Mouse (Mus musculus) kidney, adult 18-20 months (tissue): ENCODE data around the gene Map3k3.
"Not testable (repeated sequence)": the region's sequence is repeated elsewhere in the genome, so short reads cannot be mapped to it uniquely, and the experiment has no call there.

Experiments
- DNase-seq: peaks from one replicate; pipeline ENCODE4 v3.0.0; 2021

Map3k3 gene

DNA sequence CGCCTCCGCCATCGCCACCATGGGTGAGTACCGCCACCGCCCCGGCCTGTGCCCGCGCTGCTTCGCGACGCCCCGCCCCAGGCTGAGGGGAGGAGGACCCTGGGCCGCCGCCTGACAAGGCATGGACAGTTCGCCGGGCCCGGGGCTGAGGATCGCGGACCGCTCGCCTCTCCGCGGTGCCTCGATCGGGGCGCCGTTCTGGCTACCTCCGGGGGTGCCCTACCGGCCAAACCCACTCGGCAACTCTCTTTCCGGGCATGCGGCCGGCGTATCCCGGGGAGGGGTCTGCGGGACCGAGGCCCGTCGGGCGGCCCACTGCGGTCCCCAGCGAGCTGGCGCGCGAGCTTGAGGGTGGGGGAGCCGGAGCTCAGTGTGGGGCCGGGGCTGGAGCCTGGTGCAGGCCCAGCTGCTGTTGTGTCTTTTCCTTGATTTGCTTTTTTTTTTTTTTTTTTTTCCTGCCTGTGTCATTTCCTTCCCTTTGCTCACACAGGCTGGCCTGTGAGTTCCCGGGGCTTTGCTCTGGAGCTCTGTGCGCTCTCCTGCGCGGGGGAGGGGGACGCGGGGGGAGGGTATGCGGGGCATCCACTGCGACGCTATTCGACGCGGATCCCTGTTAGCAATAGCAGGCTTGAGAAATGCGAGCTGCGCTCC lies 623 bp downstream of the Map3k3 start:
- DNase-seq: peak; percentile 81

DNA sequence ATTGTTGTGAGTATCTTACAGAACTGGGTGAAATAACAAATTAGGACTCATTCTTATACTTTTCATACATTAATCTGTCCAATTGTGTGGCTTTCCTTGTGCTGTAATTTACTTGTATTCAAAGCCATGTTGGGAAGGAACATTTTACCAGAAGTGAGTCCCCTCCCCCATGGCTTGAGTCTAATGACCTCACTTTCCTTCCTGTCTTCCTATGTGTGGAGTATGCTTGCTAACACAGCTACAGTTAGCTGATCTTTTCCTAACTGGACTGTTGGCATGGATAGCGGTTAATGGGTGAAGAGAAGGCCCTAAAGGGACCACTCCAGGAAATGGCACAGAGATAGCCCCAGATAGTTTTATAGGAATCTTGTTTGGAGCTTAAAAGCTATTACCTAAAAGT lies 13.8 kb downstream of the Map3k3 start:
- DNase-seq: no peak

DNA sequence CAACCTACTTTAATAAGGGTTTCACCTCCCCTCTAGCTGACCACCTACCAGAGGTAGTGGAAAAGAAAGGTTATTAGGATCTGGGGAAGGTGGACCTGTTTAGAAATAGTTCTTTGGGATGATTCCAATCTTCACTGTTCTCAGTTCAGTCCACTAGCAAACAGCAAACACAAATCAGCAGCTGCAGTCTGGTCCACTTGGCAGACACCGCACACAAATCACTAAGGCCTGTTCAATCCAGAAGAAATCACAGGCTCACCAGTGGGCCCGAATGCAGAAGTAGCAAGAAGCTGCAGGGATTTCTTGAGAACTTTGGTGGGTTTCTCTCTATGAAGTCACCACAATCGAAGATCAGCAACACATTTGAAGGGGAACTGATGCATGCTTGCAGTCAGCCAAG lies 18.5 kb downstream of the Map3k3 start:
- DNase-seq: no peak

DNA sequence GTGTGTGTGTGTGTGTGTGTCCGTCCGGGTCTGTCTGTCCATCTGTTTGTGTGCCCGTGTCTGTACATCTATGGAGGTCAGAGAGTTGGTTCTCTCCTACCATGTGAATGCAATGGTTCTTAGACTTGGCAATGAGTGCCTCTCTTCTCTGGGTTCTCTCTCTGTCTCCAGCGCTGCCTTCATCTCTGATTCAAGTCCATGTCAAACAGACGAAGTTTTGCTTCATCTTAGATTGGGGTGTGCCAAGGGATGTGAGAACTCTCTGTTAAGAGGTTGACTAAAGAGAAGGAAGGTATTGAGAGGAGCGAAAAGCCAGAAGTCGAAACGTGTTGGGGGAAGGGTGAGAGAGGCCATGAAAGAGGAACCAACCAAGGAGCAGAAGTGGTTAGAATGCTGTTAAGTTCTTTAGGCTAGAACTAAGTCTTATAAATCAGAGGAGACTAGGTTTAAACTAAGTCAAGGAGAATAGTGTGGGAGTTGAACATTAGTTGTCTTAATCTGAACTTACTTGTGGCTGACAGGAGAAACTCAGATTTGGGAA lies 21.7 kb downstream of the Map3k3 start:
- no peak for DNase-seq

DNA sequence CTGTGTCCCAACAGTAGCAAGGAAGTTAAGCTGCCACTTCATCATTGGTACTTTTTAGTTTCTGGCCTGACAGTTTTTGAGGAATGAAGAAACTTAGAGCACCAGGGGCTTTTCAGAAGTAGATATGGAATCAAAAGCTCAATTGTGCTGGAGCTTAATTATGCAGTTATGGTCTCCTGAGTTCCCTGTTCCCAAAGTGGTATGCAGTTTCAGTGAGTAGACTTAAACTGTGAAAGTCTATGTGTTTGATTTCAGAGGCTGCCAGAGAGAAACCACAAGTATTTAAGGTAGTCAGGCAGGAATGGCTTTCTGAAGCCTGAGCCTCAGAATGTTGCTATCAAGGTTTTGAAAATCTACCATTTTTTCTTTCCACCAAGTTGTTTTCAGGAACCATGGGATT lies 27.3 kb downstream of the Map3k3 start:
- DNase-seq: no peak

DNA sequence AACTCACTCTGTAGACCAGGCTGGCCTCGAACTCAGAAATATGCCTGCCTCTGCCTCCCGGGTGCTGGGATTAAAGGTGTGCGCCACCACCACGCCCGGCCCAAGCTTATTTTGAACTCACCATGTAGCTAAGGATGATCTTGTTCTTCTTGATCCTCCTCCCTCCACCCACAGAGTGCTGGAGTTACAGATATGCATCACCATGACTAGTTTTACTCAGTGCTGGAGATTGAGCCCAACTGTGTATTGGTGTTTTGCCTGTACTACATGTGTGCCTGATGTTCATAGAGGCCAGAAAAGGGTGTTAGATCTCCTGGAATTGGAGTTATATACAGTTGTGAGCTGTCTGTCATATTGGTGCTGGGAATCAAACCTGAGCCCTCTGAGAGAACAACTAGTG lies 37.8 kb downstream of the Map3k3 start:
- no peak for DNase-seq

DNA sequence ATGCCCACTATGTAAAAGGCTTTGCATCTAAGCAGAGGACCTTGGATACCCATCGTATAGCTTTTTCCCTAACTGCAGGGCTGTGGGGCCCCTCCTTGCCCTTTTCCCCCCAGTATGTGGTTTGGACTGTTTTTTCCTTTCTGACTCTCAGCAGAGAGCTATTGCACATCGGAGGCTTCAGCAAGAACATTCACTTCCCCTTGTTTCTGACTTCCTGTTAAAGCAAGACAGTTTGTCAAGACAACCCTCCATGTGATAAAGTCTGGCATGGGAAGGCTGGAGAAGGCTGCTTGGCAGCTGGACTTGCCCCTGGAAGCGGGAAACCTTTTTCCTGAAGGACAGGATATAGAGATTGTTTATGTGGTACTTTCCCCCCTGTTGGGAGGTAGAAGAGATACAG lies 38.3 kb downstream of the Map3k3 start:
- peak; percentile 4 for DNase-seq

DNA sequence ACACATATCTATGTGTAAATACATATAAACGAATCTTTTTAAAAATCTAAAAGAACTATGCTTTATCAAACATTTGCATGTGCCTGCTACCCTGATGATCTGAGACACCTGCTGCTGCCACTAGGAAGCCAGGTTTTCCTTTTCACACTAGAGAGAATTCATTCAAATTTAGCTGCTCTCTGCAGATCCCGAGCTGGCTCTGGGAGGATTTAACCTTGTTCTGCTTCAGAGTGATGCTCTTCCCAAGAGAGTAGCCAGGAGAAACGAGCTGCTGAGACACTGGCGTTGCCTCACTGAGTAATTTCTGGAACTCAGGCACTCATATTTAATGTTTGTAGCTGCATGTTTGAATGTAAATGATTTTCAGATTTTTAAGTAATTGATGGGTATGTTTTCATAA lies 40.4 kb downstream of the Map3k3 start:
- no peak for DNase-seq

DNA sequence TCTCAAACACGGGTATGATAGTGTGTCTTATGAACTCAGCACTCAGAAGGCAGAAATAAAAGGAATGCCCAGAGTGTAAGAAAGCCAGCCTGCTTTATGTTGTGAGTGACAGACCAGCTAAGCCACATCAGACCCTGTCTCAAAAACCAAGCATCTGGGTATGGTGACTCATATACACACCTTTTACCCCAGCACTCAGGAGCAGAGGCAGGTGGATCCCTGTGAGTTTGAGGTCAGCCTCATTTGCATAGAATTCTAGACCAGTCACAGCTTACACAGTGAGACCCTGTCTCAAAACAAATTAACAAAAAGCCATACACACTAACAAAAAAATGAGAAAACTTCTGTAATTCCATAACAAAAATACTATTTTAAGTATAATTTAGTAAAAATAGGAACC lies 41.4 kb downstream of the Map3k3 start:
- no peak for DNase-seq

DNA sequence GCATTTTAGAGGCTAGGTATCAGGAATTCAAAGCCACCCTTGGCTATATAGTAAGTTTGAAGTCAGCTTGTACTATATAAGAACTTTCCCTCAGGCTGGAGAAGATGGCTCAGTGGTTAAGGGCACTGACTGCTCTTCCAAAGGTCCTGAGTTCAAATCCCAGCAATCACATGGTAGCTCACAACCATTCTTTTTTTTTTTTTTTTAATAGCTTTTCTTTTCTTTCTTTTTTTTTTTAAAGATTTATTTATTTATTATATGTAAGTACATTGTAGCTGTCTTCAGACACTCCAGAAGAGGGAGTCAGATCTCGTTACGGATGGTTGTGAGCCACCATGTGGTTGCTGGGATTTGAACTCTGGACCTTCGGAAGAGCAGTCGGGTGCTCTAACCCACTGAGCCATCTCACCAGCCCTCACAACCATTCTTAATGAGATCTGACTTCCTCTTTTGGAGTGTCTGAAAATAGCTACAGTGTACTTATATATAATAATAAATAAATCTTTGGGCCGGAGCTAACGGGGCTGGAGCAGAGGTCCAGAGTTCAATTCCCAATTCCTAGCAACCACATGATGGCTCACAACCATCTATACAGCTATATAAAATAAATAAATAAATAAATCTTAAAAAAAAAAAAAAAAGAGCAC lies 42.4 kb downstream of the Map3k3 start:
- not testable (repeated sequence) for DNase-seq

DNA sequence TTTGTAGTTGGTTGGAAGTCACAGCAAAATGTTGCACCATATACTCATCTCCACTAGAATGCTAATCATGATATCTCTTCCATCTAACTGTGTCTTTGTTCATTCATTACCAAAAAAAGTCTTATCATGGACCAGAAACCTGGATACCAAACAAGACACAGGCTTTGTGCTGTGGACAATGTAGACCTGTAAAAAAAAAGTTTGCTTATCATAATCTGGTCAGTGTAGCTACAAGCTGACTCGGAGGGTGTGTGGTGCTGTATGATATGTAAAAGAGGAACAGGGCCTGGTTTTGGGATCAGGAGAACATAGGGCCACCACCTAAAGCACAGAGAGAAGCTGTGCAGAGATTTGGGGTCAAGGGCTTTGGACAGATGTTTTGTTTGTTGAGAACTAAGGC lies 45.1 kb downstream of the Map3k3 start:
- no peak for DNase-seq

DNA sequence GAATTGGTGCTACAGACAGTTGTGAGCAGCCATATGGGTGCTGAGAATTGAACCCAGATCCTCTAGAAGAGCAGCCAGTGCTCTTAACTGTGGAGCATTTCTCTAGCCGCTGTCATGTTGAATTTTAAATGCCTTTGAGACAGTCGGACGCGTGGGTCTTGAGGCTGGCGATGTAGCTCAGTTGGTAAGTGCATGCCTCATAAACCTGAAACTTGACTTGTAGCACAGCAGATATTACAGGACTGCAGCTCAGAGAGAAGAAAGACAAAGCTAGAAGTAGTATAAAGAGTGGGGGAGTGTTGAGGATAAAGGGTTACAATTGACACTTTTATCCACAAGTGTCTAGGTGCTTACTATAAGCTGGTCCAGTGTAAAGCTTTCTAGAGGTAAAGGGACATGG lies 48.1 kb downstream of the Map3k3 start:
- DNase-seq: no peak

DNA sequence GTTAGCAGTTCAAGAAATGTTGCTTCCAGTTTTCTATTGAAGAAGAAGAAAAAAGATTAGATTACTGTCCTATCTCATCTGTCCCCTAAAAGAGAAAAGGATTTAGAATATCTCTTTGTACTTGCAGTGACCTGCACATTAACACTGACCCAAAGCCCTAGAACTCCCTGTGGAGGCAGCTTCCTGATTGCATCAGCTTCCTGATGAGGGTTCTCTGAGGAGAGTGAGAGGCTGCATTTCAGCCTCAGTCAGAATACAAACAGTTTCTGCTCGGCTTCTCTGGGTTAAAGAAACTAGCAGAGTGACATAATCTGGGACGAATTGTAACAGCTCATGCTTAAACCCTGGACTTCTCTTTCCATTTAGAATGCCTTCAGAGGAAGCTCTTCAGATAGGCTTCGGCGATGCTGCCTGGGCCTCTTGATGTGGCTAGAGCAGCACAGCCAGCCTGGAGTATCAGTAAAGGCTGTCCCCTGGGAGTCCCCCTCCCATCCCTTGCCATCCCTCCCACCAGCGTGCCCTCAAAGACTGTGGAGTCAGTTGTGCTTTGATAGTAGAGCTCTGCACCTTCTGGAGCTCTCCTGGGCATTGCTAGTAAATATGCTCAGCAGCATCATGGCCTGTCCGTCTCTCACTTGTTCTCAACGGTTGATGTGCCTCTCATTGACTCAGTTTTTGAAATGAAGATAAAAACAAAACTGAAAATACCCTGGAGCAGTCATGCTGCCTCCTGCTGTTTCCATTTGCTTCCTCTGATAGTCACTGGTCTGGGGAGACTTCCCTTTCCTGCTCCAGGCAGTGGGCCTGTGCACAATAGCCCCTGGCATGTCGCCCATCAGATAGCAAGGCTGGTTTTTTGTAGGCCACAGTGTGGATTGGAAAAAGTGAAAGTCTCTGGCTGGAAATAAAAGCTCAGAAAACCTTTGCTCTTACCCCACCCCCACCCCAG lies 50.4 kb downstream of the Map3k3 start:
- DNase-seq: peak; percentile 80

DNA sequence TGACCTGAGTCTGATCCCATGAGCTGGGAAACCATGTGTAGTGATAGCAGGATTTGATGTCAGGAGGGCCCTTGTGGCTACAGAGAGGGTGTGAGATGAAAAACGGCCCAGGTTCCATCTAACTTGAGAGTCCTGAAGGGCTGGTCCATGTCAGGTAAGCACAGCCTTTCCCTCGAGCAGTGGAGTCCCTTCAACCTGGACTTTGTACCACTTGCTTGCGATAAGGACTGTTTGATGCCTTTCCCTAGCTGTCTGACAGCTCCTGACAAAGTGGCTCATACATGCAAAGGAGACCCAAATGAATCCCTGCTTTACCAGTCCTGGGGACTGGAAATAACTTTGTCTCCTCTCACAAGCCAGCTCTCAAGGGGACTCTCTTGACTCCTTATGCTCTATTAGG lies 66.8 kb downstream of the Map3k3 start:
- no peak for DNase-seq

DNA sequence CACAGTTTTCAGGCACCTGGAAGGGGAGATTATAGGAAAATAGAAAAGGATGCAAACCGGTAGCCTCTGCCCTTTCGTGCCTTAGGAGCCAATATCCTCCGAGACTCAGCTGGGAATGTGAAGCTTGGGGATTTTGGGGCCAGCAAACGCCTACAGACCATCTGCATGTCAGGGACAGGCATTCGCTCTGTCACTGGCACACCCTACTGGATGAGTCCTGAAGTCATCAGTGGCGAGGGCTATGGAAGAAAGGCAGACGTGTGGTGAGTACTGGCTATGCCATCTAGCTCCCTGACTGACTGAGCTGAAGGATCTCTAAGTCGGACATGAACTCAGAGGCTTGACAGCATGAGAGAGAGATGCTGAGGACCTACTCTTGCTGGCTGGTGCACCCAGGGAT lies 67.7 kb downstream of the Map3k3 start:
- DNase-seq: no peak

DNA sequence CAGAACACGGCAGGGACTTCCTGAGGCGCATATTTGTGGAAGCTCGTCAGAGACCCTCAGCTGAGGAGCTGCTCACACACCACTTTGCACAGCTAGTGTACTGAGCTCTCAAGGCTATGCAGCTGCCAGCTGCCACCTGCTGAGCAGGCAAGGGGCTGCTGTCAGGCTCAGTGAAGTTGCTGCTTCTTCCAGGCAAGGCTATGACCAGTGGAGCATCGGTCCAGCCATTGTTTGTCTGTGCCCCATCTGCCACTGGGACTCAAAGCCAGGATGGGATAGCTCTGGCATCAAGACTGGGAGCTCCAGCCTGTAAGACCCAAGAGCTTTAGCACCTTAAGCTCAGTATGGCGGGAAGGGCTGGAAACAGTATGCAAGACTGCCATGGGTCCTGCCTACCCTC lies 69.7 kb downstream of the Map3k3 start:
- DNase-seq: no peak

DNA sequence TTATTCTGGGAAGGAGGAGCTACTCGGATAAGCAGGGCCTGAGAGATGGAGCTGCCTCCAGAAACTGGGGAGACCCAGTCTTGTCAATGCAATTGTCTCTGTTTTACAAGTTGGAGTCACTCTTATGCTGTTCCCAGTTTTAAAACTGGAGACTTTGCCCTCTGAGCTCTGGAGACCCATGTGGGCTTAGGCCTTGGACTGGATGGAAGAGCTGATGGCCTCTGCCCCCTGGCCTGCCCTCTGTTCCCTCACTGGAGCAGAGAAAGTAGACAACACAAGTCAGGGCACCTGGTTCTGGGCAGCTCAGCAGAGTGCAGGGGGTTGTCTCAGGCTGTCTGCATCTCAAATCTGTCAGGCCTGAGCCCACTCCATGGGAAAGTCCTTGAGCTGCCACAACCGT lies 70.4 kb downstream of the Map3k3 start:
- DNase-seq: no peak

DNA sequence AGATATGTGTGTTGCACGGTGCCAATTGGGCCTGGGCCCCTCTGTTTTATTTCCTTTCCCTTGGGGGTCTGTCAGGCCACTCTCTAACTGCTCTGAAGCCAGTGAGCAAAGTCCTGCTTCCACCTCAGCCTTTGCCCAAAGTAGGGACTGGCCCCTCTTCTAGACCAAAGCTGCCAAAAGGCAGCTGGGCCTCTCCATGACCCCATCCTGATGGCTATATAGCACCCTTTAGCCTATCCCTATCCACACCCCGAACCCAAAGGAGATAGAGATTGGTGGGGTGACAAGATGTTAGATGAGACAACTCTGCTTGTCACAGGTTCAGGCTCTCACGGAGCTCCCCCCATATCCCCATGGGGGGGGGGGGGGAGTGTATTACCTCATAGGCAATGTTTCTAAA lies 71.3 kb downstream of the Map3k3 start:
- DNase-seq: no peak

DNA sequence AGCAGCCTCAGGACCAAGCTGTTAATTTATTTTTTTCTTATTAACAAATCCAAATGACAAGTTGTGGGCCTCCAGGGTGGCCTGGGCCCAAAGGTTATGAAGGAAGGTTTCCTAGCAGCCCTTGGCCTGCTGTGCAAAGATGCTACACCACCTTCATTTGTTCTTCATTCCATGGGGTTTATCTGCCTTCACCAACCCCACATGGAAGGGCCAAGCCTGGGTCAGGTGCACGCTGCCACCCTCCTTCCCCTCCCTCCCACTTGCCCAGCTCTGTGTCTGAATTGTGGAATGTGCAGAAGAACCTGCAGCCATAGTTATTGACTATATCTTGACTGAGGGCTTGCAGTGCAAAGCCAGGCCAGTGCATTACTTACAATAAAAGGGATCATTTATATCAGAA lies 71.8 kb downstream of the Map3k3 start:
- no peak for DNase-seq

DNA sequence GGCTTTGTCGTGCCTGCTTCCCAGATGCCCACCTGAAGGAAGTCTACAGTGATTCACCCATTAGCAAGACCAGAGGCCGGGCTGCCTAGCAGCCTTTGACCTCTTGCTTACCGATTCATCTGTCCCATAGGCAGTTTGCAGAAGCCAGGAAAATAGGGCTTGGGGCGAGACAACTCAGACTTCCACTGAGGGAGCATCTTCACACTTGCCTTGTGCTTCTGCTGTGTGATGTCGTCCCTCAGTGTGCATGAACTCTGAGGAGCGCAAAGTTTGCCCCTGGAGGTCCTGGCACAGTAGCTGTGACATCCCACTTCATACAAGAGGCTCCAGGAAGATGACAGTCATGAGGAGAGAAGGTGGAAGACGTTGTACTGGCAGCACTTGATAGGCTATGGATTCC lies 72.7 kb downstream of the Map3k3 start:
- no peak for DNase-seq

DNA sequence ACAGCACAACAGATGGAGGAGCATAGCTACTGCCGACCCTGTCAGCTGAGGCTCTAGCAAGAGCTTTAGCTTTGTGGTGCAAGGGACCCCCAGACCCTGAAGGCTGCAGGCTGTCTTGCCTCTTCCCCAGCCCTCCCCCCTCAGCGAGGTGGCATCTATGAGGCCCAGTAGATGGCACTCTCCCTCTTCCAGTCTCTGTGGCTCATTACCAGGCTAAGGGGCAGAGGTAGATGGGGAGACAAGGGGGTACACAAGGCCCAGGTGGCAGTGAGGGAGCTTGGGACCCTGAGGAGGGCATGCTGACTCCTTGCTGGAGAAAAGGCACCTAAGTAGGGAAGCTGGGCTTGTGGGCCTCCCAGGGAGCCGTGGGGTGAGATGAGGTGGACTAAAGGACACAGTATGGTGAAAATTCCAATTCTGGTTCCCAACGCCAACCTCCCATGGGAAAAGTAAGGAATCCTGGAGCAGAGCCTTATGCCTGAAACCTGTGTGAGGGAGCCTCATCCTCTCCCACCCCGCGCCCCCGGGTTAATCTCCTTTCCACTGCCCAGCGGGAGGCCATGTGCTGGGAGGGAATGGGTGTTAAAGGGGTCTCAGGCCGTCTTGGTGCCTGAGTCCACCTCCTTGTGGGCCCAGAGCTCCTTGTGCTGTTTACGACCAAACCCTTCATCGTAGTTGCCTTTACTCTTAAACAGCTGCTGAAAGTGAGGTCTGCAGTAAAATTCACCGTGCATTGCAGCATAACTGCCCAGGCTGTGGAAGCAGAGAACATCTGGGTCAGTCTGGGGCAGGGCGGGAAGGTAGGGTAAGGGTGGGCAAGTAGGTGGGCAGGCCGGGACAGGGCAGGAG lies 73.9 kb downstream of the Map3k3 start:
- DNase-seq: no peak

DNA sequence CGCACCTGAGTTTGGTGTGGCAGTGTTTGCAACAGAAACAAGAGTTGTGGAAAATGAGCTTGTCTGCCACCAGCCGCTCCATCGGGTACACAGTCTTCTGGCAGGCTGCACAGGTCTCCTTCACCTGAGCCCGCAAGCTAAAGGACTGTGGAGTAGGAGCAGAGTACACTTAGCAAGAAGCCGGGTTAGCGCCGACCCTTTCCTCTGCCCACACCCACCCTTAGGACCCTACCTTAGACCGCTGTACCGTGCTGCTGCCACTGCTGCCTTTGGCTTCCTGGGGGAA lies 74.5 kb downstream of the Map3k3 start:
- no peak for DNase-seq
